Mouse (Mus musculus): ENCODE data around the gene Galr2.

Galr2 gene

DNA sequence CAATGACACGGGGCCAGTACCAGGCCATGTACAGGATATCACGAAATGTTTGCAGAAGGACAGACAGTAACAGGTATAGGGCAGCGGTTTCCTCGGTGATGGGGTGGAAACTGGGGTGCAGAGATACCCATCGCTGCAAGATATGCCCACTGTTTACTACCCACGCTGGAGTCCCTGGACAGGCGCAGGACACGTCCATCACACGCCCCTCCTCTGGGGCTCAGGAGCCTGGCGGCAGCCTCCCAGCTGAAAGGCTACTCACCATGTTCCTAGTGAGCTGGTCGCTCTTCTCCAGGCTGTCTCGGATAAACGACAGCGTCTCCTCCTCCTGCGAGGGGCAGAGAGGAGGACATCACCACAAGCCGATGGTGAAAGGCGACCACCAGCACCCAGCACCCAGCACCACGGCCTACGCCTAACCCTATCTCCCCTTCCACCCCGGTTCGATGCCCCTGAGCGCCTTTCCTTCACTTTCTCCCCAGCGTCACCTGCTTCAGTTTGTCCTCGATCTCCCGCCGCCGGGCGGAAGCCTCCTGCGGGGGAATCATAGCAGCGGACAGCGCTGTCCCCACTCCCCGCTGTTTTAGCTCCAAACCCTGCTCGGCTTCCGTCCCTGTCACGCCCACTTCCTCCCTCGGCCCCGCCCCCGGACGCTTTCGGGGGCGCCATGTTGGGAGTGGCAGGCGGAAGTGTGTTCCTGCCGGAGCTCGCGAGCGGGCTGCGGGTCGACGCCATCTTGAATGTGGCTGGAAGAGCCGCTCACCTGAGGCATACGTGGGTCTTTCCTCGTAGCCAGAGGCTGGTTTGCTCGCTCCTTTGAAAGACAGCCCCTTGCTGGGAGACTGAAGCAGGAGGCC, 25.6 kb downstream of the Galr2 start:
- DNase-seq (ENCODE audit: low read depth, low spot score): peak; percentile 88

DNA sequence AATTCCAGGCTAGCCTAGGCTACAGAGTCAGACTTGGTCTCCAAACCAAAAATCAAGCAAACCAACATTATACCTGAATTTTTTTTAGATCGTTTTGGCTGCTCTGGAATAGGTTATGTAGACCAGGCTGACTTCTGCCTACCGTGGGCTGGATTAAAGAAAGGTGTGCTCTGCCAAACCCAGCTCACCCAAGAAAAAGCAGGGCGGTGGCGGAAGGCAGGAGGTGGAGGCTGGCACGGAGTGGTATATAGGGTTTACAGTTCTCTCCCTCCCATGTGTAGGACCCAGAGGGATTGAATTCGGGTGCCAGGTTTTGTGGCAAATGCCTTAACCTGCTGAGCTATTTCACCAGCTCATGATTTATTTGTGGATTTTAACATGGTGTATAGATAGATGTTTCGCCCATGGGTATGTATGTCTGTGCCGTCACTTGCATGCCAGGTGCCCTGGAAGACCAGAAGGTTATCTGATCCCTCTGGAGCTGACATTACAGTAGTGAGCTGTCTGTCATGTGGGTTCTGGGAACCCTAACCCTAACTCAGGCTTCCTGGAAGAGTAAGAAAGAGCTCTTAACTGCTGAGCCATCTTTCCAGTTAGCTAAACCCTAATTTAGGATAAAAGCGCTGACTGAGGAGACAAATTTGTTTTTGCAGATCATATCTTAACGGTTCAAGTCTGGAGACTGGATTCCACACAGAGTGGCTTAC, 26.4 kb downstream of the Galr2 start, which contains the start of gene Exoc7:
Exoc7 (minus strand) TSS at position 215 of the 707 bp plus-strand sequence.
- no peak for DNase-seq (ENCODE audit: low read depth, low spot score)

DNA sequence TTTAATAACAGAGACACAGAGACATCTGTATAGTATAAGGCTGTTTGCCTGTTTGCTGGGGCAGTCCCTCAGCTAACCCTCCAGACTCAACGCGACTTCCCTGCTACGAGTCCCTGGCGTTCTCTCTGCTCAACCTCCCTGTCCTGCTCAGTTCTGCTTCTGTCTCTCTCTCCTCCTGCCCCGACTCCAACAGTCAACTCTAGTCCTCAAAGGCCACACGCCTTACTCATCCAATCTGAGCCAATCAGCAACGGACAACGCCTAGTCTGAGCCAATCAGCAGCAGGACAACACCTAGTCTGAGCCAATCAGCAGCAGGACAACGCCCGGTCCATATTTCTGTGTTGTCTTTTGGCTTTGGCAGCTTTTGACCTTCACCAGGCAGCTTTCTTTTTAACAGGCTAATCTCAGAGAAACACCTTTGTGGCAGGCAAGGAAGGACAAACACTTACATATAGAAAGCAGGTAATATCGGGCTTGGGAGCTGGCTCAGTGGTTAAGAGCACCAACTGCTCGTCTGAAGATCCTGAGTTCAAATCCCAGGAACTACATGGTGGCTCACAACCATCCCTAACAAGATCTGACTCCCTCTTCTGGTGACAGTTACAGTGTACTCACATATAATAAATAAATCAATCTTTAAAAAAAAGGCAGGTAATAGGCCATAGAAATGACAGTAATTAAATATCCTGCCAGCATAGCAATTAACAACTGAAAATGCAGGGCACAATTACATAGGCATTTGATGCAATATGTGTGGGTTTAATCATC, 27.2 kb downstream of the Galr2 start:
- peak; percentile 36 for DNase-seq (ENCODE audit: low read depth, low spot score)

DNA sequence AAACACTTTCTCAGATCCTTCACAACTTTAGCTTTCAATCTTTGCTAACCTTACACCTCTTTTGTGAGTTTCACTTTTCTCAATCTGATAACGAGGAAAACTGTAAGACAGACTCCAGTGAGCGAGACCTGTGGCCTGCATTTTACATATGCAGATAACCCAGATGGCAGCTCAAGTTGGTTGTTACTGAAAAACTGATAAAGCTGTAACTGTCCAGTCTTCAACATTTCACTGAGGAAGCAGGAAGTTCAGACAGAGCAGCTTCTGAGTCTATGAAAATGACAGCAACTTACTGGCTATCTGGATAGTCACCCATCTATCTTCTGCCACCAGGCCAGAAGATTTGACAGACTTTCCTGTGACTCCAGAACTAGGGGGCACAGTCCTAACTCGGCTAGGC, 28.9 kb downstream of the Galr2 start:
- no peak for DNase-seq (ENCODE audit: low read depth, low spot score)

DNA sequence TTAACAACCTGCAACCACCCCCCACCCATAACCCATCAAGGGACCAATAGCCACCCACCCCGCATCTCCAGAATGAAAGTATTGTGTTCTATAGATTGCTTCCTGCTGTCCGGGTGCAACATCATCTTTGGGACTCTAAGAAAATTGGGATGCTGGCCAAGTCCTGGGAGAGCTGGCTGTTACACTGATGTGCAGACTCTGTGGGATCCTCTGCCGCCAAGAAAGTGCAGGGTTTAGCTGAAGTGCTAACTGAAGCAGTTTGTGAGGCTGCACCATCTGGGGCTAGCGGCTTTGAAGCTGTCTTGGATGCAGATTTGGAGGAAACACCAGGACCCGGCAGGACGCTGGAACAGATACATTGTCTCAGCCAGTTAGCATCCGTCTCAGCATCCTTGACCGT, 30.4 kb downstream of the Galr2 start:
- DNase-seq (ENCODE audit: low read depth, low spot score): no peak

DNA sequence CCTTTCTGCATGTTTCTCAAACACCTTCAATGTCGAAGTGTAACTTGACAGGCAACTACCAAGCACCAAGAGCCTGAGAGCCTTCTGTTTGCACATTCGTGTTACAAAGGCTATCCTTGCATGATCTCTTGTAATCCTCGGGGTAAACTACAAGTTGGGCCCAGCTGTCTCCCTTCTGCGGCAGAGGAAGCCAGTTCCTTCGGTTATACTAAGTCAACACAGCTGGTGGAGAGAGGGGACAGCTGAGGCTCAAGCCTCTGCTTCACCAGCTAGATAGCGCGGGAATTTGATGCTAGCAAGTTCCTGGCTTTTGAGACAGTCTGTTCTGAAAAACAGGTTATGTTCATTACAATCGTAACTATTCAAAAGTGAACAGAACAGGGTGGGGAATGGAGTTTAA, 31.6 kb downstream of the Galr2 start:
- DNase-seq (ENCODE audit: low read depth, low spot score): no peak

DNA sequence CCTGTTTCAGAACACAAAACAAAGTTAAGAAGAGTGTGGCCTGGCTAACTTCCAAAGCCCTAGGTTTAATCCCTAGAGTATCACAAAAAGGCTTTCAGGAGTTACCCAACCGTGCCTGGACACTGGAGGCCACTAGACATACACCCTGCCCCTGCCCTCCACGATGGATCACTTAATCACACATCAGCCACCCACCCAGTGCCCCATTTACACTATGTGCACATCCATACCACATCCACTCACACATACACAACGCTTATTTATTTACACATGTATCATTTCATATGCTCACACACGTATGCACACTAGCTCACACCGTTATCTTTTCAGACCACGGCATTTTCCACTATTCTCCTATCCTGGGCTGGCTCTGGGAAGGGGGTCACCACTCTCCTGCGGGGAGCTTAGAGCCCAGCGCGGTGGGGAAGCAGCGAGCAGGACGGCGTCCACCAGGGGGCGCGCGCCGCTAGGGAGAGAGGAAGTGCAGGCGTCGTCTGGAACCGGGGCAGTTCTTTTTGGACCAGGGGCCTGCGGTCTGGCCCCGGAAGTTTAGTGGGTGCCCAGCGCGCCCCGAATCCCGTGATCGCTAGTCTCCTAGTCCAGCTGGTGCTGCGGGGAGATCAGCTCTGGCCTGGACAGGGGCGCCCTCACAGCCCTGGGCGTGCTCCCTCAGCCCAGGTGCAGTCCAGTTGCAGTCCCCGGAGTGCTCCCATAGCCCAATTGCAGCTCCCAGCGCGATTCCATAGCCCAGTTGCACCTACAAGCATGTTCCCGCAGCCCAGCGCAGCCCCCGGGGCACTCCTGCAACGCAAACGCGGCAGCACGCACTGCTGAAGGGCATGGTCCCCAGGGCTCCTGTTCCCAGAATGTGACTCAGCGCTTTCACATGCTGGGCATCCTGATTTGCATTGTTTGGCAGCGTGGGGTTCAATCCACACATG, 38.2 kb downstream of the Galr2 start:
- DNase-seq (ENCODE audit: low read depth, low spot score): peak; percentile 56

DNA sequence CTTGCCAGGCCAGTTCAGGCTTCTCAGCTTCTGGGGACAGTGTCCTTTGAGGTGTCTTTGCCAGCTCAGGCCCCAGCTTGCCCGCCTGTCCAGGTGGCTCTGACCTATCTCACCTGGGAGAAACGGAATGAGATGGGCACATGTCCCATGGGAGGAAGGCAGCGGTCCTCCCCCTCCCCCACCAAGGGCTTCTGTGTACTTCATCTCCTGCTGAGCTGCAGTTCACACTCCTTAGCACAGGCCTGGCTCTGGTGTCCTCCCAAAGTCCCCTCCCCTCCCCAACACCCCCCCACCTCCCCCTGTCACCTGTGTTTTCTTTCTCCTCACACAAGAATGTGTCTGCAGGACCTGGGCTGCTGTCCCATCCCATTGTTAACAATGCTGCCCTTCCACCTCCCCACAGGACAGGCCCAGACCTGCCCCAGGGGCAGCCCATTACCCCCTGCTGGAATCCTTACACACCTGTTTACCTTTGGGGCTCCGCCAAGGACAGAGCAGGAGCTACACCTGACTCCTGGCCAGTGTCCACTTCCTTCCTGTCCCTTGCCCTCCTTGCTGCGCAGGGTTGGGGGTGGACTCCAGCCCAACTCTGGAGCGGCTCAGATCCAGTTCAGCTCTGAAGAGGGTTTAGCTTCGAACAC, 46.3 kb downstream of the Galr2 start:
- no peak for DNase-seq (ENCODE audit: low read depth, low spot score)

DNA sequence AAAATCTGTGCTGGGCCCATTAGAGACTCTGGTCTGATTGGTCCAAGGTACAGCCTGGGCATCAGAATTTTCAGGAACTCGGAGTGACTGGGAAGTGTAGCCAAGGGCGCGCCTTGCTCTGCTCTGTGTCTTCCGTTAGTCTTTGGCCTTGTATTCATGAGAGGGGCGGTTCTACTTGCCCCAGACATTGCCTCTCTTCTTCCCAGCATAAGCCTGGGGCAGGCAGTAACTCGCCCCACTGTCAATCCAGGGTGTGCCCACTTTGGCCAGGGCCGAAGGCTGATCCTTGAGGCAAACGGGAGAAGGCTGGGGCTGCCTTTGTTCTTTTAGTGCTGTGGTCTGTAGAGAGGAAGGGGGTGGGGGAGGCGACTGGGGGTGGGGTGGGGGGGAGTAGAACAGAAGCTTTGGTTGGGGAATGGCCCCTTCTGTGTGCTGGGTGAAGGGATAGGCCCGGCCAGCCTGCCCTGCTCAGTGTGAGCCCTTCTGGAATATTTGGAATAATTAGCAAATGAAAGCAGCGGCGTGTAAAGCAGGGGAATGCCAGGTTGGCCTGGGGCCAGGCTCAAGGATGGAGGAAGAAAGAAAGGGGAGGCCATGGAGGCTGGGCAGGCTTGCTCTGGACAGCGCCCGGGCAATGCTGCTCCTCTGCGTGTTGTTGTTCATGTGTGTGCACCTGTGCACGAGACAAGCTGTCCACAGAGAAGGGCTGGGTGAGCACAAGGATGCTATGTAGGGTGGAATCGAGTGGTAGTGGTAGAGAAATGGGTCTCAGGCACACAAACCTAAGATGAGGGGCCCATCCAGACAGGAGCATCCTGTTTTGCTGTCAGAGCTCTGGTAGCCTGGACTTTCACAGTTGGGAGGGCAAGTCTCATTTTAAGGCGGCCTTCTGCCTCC, 48.8 kb downstream of the Galr2 start:
- no peak for DNase-seq (ENCODE audit: low read depth, low spot score)

DNA sequence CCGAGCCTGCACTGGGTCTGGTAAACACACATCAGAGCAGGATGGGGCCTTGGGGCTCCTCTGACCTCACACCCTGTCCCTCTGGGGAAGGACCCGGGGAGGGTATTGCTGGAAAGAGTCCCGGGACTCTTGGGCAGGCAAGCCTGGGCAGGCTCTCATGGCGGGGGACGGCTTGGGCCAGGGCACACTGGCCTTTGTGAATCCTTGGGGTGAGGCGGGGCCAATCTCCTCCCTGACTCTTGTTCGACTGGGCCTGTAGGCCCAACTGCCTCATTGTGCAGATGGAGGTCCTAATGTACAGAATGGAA, 49.4 kb downstream of the Galr2 start:
- no peak for DNase-seq (ENCODE audit: low read depth, low spot score)

DNA sequence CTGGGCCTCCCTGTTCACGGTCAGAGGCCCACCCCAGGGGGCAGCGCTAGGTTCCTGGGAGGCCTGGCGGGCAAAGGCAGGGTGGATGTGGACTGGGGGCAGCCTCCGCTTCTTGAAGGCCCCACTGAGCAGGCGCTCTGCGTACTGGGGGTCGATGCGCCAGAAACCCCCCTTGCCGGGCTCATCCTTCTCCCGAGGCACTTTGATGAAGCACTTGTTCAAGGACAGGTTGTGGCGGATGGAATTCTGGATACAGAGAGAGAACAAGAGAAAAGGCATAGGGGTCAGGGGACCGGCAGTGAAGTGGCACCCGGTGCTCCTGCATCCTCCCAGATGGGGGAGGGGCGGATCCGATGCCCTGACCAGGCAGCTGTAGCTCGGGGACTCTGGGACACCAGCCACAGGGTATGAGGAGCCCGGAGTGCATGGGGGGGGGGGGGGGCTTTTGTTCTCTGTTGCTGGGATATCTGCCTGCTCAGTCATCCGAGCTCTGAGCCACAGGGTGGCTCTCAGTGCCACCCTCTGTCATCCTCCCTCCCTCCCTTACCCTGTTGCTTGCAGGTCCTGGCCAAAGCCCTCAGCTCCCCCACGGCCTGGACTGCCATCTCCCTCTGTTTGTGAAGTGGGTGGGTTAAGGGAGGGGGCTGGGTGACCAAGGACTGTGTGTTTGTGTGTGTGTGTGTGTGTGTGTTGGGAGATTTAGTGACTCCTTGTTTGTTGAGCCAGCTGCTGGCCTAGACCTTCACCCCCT, 51.7 kb downstream of the Galr2 start:
- no peak for DNase-seq (ENCODE audit: low read depth, low spot score)

DNA sequence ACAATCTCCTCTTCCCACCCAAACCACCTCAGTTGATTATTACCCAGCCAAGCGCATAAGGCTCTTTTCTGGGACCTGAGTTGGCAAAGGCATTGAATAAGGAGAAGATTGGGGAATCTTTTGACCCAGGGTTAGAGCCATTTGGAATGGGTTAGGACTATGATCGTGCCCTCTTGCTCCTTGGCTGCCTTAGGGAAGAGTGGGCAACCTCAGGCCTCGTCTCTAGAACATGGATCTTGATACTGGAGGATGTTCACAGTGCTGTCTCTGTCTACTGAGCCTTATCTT, 52.2 kb downstream of the Galr2 start:
- DNase-seq (ENCODE audit: low read depth, low spot score): no peak
